Mouse (Mus musculus) forebrain, embryonic 11.5 days (tissue): Measurements from ENCODE around the gene Gm5105. TPM values are rescaled to one million over a fixed set of nuclear protein-coding genes. Genes with fewer than 3 reads are reported as not detected.
A peak's percentile ranks its signal among the peaks of the same experiment; 100 is the strongest.

ENCODE experiments used
- ATAC-seq: fragments of 200-750 bp; cut with Nextera tagmentation; replicated peaks from 2 replicates; pipeline ENCODE4 v1.8.0; 2017; ENCODE audit warnings: moderate TSS enrichment; ENCODE audit not compliant: low FRiP score
- DNase-seq: peaks from one replicate; pipeline ENCODE4 v3.0.0-alpha.2; 2017; ENCODE audit warnings: low spot score
- H3K27ac ChIP-seq: fragments of 300-500 bp; sonication (generic); 2 replicates; pipeline ENCODE4 v1.5.1; 2014; ENCODE audit warnings: low read depth, low read length
- H3K27me3 ChIP-seq: fragments of 300-500 bp; sonication (generic); 2 replicates; pipeline ENCODE4 v1.6.1; 2014; ENCODE audit warnings: mild to moderate bottlenecking, low read length, mixed read lengths; ENCODE audit not compliant: control insufficient read depth, insufficient read depth
- H3K36me3 ChIP-seq: fragments of 300-500 bp; sonication (generic); 2 replicates; pipeline ENCODE4 v1.6.1; 2014; ENCODE audit warnings: mild to moderate bottlenecking, low read length, moderate library complexity, mixed read lengths; ENCODE audit not compliant: control insufficient read depth, insufficient read depth
- H3K4me1 ChIP-seq: fragments of 300-500 bp; sonication (generic); replicated peaks from 2 replicates; pipeline ENCODE4 v1.6.1; 2014; ENCODE audit warnings: low read length, mixed read lengths; ENCODE audit not compliant: control insufficient read depth, insufficient read depth
- H3K4me2 ChIP-seq: fragments of 300-500 bp; sonication (generic); 2 replicates; pipeline ENCODE4 v1.6.1; 2014; ENCODE audit warnings: low read depth, mild to moderate bottlenecking, low read length, moderate library complexity, mixed read lengths; ENCODE audit not compliant: severe bottlenecking
- H3K4me3 ChIP-seq: fragments of 300-500 bp; sonication (generic); 2 replicates; pipeline ENCODE4 v1.5.1; 2014; ENCODE audit warnings: low read depth, low read length
- H3K9ac ChIP-seq: fragments of 300-500 bp; sonication (generic); 2 replicates; pipeline ENCODE4 v1.6.1; 2014; ENCODE audit warnings: low read length
- H3K9me3 ChIP-seq: fragments of 300-500 bp; sonication (generic); 2 replicates; pipeline ENCODE4 v1.6.1; 2016; ENCODE audit warnings: low read length, mixed read lengths; ENCODE audit not compliant: control insufficient read depth
- WGBS: fragments of 180-500 bp; shearing (Covaris S2); extraction: QIAGEN DNeasy Blood & Tissue Kit; methylation state at CpG from one replicate; pipeline ENCODE4 v1.1.7; 2014; 5-methylcytosine and 5-hydroxymethylcytosine counted together
- polyA plus RNA-seq: library from polyadenylated mRNA; unstranded; fragments of >200 nt; fragmentation: Nextera tagmentation; extraction: Ambion mirVana; gene quantifications from 2 replicates; pipeline ENCODE4 v1.2.1, GENCODE M21; 2014

Gene Gm5105
- polyA plus RNA-seq: not detected in 2 replicates

DNA sequence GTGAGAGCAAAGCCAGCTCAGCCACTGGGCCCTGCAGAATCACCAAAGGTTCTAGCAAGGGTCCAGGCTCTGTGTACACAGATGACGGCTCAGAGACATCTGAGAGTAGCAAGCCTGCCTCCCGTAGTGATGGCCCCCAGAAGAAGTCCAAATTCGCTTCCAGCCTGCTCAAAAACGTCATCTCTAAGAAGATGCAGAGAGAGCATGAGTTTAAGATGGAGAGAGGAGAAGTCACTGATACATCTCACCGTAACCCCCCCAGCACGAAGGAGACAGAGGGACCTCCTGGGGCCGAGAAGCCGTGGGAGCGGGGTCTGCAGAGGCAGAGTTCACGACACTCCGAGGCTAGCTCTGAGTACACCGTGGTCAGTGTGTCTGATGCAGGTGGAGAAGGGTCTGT lies at the start of gene Gm5105:
Gene Gm5105 (minus strand): TSS at position 101 of the 400 bp plus-strand sequence.
- DNase-seq: no peak
- Histone ChIP-seq H3K4me1 (no peaks in the 10 kb centered on the region; the same call in 1 of the 2 replicates), H3K9me3 (no peaks in the 10 kb centered on the region), H3K27ac (no peak within 1 kb of the TSS), H3K9ac (no peak within 1 kb of the TSS), H3K4me2 (no peak within 1 kb of the TSS), H3K36me3 (no peaks in the 10 kb centered on the region), H3K27me3 (no peaks in the 10 kb centered on the region), H3K4me3 (no peak within 1 kb of the TSS)
- ATAC-seq: no peak
- 93% methylated on average over 12 of the region's 12 CpGs for WGBS

DNA sequence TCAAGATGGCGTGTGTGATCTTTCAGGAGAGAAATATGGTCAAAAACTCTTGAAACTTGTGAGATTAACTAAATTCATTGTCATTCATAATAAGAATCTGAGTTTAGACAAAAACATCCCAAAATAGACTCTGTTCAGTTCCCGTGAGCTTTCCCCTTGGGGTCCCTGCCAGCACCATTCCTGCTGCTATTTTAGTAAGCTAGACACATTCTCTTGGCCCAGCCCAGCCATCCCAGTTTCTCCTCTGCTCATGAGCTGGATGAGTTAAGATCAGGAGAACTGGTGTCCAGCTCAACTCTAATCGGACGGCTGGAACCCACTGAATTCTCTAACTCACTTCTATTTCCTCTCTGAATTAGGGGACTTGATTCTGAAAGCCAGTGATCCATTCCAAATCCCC lies 49.7 kb upstream of the Gm5105 start:
- H3K27me3 ChIP-seq: no peaks in the 10 kb centered on the region
- ATAC-seq: no peak

DNA sequence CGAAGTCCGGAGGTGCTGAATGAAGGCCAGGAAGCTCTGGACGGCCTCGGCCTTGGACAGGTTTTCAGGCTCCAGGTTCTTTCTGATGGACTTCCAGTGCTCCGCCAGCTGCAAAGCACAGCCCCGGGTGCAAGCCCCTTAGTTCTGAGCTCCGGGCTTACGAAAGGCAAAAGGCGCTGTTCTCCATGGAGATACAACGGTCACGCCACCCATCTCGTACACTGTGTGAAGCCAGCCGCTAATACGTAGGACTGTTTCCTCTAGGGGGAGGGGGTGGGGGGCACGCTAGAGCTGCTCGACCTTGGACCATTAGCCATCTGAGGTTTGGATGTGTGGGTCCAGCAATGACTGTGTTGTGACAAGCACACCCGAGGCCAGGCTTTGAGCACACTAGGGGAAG lies 46.9 kb upstream of the Gm5105 start:
- H3K36me3 ChIP-seq: no peaks in the 10 kb centered on the region
- no peak overlapping the region for H3K4me2 ChIP-seq
- H3K9me3 ChIP-seq: no peaks in the 10 kb centered on the region
- no peak overlapping the region for H3K27ac ChIP-seq
- H3K27me3 ChIP-seq: no peaks in the 10 kb centered on the region
- H3K9ac ChIP-seq: no peak overlapping the region
- no peak overlapping the region for H3K4me3 ChIP-seq
- no peaks in the 10 kb centered on the region for H3K4me1 ChIP-seq
- no peak for ATAC-seq
- DNase-seq: no peak
- WGBS: 91% methylated on average over 17 of the region's 17 CpGs

More for the DNA sequence above, 49.7 kb upstream of the Gm5105 start:
- no peaks in the 10 kb centered on the region for H3K36me3 ChIP-seq
- no peak overlapping the region for H3K4me3 ChIP-seq
- no peak for DNase-seq
- H3K9me3 ChIP-seq: no peaks in the 10 kb centered on the region
- no peaks in the 10 kb centered on the region for H3K4me1 ChIP-seq
- WGBS: 88% methylated on average over 4 of the region's 4 CpGs
- no peak overlapping the region for H3K4me2 ChIP-seq
- no peak overlapping the region for H3K27ac ChIP-seq
- H3K9ac ChIP-seq: no peak overlapping the region

DNA sequence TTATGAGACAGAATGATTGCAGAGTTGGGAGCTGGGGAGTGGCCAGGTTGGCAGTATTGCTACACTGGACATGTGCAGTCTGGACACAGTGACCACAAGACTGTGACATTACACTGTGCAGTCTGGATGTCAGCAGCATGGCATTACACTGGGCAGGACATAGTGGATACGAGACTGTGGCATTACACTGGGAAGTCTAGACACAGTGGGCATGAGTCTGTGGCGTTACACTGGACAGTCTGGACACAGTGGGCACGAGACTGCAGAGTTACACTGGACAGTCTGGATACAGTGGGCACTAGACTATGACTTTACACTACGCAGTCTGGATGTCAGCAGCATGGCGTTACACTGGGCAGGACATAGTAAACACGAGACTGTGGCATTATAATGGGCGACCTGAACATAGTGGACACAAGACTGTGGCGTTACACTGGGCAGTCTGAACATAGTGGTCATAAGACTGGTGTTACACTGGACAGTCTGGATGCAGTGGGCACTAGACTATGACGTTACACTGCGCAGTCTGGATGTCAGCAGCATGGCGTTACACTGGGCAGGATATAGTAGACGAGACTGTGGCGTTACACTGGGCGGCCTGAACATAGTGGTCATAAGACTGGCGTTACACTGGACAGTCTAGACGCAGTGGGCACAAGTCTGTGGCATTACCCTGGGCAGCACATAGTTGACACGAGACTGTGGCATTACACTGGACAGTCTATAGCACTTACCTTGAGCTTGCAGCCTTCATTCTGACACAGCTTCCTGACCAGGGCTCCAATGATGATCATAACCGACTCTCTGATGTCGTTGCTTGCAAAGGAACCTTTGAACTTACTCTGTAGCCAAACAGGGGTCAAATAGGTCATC lies 44.0 kb upstream of the Gm5105 start:
- Histone ChIP-seq H3K4me2 (no peak overlapping the region), H3K4me1 (no peaks in the 10 kb centered on the region), H3K27ac (no peak overlapping the region), H3K9ac (no peak overlapping the region), H3K9me3 (no peaks in the 10 kb centered on the region), H3K36me3 (no peaks in the 10 kb centered on the region), H3K4me3 (no peak overlapping the region), H3K27me3 (no peaks in the 10 kb centered on the region)
- ATAC-seq: no peak
- WGBS: 91% methylated on average over 19 of the region's 19 CpGs
- DNase-seq: no peak

GRCm38 (mm10) chr3:138106887-138107286 lies 39.7 kb upstream of the Gm5105 start:
- no peaks in the 10 kb centered on the region for H3K27me3 ChIP-seq
- no peak overlapping the region for H3K4me3 ChIP-seq
- H3K9me3 ChIP-seq: no peaks in the 10 kb centered on the region
- no peaks in the 10 kb centered on the region for H3K36me3 ChIP-seq
- no peak overlapping the region for H3K9ac ChIP-seq
- no peaks in the 10 kb centered on the region for H3K4me1 ChIP-seq
- DNase-seq (no peak), ATAC-seq (no peak)
- no peak overlapping the region for H3K4me2 ChIP-seq
- WGBS: 92% methylated on average over 10 of the region's 10 CpGs
- no peak overlapping the region for H3K27ac ChIP-seq

GRCm38 (mm10) chr3:138105056-138105455 lies 37.9 kb upstream of the Gm5105 start:
- H3K9me3 ChIP-seq: no peaks in the 10 kb centered on the region
- no peak overlapping the region for H3K9ac ChIP-seq
- WGBS: 80% methylated on average over 5 of the region's 5 CpGs
- H3K4me2 ChIP-seq: no peak overlapping the region
- no peaks in the 10 kb centered on the region for H3K27me3 ChIP-seq
- no peaks in the 10 kb centered on the region for H3K4me1 ChIP-seq
- DNase-seq: no peak
- H3K27ac ChIP-seq: no peak overlapping the region
- no peaks in the 10 kb centered on the region for H3K36me3 ChIP-seq
- no peak for ATAC-seq
- H3K4me3 ChIP-seq: no peak overlapping the region

DNA sequence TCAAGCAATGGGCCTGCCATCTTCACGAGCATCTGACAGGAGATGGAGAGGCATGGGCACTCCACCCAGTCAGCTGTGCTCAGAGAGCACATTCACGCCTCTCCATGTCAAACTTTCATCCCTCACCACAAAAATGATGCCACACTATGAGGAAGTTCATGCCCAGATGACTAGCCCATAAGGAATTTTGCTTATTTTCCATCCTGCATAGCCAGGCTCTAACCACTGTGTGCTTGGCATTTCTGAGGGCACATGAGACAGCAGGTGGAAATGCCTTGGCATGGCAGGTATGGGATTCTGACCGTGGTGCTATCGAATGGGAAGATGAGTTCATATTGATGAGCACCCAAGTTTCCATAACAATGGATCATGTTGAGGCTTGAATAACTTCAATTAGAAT lies 36.5 kb upstream of the Gm5105 start:
- Histone ChIP-seq H3K9ac (no peak overlapping the region), H3K4me3 (no peak overlapping the region), H3K27me3 (no peaks in the 10 kb centered on the region), H3K36me3 (no peaks in the 10 kb centered on the region), H3K4me2 (no peak overlapping the region), H3K4me1 (no peaks in the 10 kb centered on the region), H3K9me3 (no peaks in the 10 kb centered on the region), H3K27ac (no peak overlapping the region)
- WGBS: 93% methylated on average over 4 of the region's 4 CpGs
- ATAC-seq: no peak
- no peak for DNase-seq

DNA sequence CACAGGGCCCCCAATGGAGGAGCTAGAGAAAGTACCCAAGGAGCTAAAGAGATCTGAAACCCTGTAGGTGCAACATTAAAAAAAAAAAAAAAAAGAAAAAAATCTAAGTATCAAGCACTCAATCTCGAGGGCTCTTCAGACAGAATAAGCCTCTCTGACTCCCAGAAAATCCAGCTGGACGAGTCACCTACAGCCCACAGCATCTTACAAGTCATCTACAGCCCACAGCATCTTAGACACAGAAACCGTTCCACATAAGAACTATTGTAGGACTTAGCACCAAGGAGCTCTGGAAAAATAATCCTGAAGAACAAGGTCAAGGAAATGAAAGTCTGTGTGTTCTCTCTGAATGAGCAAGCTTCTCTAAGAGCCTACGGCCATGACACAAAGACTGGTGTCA lies 34.7 kb upstream of the Gm5105 start:
- 84% methylated on average over 4 of the region's 4 CpGs for WGBS

GRCm38 (mm10) chr3:138097718-138098117 lies 30.5 kb upstream of the Gm5105 start:
- Histone ChIP-seq H3K27me3 (no peaks in the 10 kb centered on the region), H3K4me1 (no peaks in the 10 kb centered on the region), H3K4me3 (no peak overlapping the region), H3K9ac (no peak overlapping the region), H3K9me3 (no peaks in the 10 kb centered on the region), H3K4me2 (no peak overlapping the region), H3K36me3 (no peaks in the 10 kb centered on the region), H3K27ac (no peak overlapping the region)
- no peak for DNase-seq
- 75% methylated on average over 1 of the region's 1 CpGs for WGBS
- 0 out of 2 replicates have a peak, but pooled peaks have one; percentile 33 for ATAC-seq

More for the DNA sequence above, 34.7 kb upstream of the Gm5105 start:
- Histone ChIP-seq H3K27ac (no peak overlapping the region), H3K27me3 (no peaks in the 10 kb centered on the region), H3K4me2 (no peak overlapping the region), H3K4me1 (no peaks in the 10 kb centered on the region), H3K9ac (no peak overlapping the region), H3K9me3 (no peaks in the 10 kb centered on the region), H3K4me3 (no peak overlapping the region), H3K36me3 (no peaks in the 10 kb centered on the region)
- no peak for DNase-seq
- no peak for ATAC-seq
